Mouse (Mus musculus): ENCODE results near the gene Gdf9.

- no peak for TF ChIP-seq POLR2A (IDR thresholded peaks at IDR 0.05; ENCODE audit: insufficient read length, low read depth)
- no peak for TF ChIP-seq USF1 (IDR thresholded peaks at IDR 0.05; ENCODE audit: low read depth)
- TF ChIP-seq E2F4 (IDR thresholded peaks at IDR 0.05; ENCODE audit: insufficient read depth) = no peak
- no peak for TF ChIP-seq TCF3 (IDR thresholded peaks at IDR 0.05; ENCODE audit: insufficient read length, low read depth)
These were observed 19.4 kb downstream of the Gdf9 start for GRCm38 (mm10) chr11:53450070-53450705.
